31 mouse cellular contexts compared by ENCODE assay signal in the genomic region with DNA sequence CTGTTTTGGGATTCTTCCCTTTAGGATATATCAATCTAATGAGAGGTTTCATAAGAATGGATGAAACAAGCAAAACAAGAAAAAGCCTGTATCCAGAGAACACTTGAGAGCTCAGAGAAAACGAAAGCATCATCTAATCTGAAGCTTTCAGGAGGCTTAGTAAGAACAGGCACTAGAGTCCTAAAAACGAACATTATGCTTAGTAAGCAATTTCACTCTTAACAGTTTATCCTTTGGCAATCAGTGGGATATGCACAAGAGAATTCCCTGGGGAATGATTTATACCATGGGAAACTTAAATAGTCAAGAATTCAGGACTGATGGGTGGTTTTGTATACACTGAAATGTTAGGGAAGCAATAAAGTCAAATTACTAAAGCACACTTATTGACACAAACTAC.
"Had no signal": no experiment of that assay in that cellular context is flagged by ENCODE, and none has a peak within 500 bp of the region (broad histone marks: within the 10 kb centered on the region; RNA-seq: fewer than 3 reads in every experiment).

No protein-coding gene starts in this region.

- H3K4me2 ChIP-seq: heart, embryonic 11.5 days; heart, embryonic 12.5 days; heart, embryonic 13.5 days; heart, embryonic 15.5 days; hindbrain, embryonic 12.5 days; hindbrain, embryonic 13.5 days; hindbrain, embryonic 14.5 days; hindbrain, embryonic 15.5 days; intestine, embryonic 15.5 days; kidney, embryonic 15.5 days had no signal

- H3K9me3 ChIP-seq: heart, embryonic 12.5 days; heart, embryonic 13.5 days; heart, embryonic 15.5 days; hindbrain, embryonic 10.5 days; hindbrain, embryonic 12.5 days; hindbrain, embryonic 13.5 days; hindbrain, embryonic 15.5 days; intestine, embryonic 15.5 days; kidney, embryonic 15.5 days had no signal

- DNase-seq: heart, postnatal 10 days; heart, postnatal 14 days; heart, postnatal 36 days; heart, postnatal 4 days; kidney, adult 11 months; kidney, adult 18-20 months; kidney, adult 2 months; kidney, adult 8-10 months; kidney, adult 9 months; kidney, postnatal 10 days; kidney, postnatal 14 days; kidney, postnatal 25 days; kidney, postnatal 36 days; kidney, postnatal 4 days; layer of hippocampus, adult 9-11 months; layer of hippocampus, postnatal 36 days had no signal

- H3K4me1 ChIP-seq: heart, embryonic 12.5 days; heart, embryonic 13.5 days; heart, embryonic 15.5 days; hindbrain, embryonic 10.5 days; hindbrain, embryonic 15.5 days; intestine, embryonic 15.5 days had no signal

- H3K4me3 ChIP-seq: heart, embryonic 12.5 days; heart, embryonic 13.5 days; heart, embryonic 15.5 days; hindbrain, embryonic 10.5 days; hindbrain, embryonic 12.5 days; hindbrain, embryonic 13.5 days; hindbrain, embryonic 15.5 days; intestine, embryonic 15.5 days; kidney, embryonic 15.5 days; layer of hippocampus, adult 2 months; left cerebral cortex, adult 2 months had no signal

- H3K9ac ChIP-seq: heart, embryonic 12.5 days; heart, embryonic 13.5 days; heart, embryonic 15.5 days; hindbrain, embryonic 12.5 days; hindbrain, embryonic 13.5 days; hindbrain, embryonic 14.5 days; hindbrain, embryonic 15.5 days; intestine, embryonic 15.5 days; kidney, embryonic 15.5 days had no signal

- H3K36me3 ChIP-seq: heart, embryonic 12.5 days; heart, embryonic 13.5 days; heart, embryonic 15.5 days; hindbrain, embryonic 10.5 days; hindbrain, embryonic 12.5 days; hindbrain, embryonic 13.5 days; hindbrain, embryonic 15.5 days; intestine, embryonic 15.5 days; kidney, embryonic 15.5 days had no signal

- H3K27ac ChIP-seq: heart, embryonic 13.5 days; heart, embryonic 15.5 days; hindbrain, embryonic 10.5 days; hindbrain, embryonic 12.5 days; hindbrain, embryonic 14.5 days; hindbrain, embryonic 15.5 days; hindbrain, postnatal 0 days; intestine, embryonic 15.5 days; kidney, embryonic 15.5 days; kidney, postnatal 0 days; layer of hippocampus, adult 2 months; left cerebral cortex, adult 2 months had no signal

- H3K27me3 ChIP-seq: heart, embryonic 12.5 days; heart, embryonic 13.5 days; heart, embryonic 15.5 days; hindbrain, embryonic 12.5 days; hindbrain, embryonic 13.5 days; hindbrain, embryonic 15.5 days; intestine, embryonic 15.5 days; kidney, embryonic 15.5 days had no signal
